ENCODE assay signal across 10 mouse cellular contexts in genomic region chr10:43625578-43625977, GRCm38 (mm10). TPM values are rescaled to one million over a fixed set of nuclear protein-coding genes. Genes with fewer than 3 reads are reported as not detected.
DNase-seq lines count a peak whose midpoint lies in the region; ATAC-seq and TF ChIP-seq lines count a peak whose summit lies in the region.
"Had no signal": no experiment of that assay in that cellular context is flagged by ENCODE, and none has a peak within 500 bp of the region (broad histone marks: within the 10 kb centered on the region; RNA-seq: fewer than 3 reads in every experiment).

No protein-coding gene starts in this region.

- no peak overlapping the region for H3K9ac ChIP-seq in neural tube, embryonic 12.5 days
- no peak overlapping the region for H3K9ac ChIP-seq in hindbrain, postnatal 0 days (replicated peaks; ENCODE audit: low read length)
- H3K9ac ChIP-seq in liver, embryonic 14.5 days (replicated peaks) = peak overlapping the region; percentile 57

- DNase-seq in neural tube, embryonic 10.5 days (ENCODE audit: extremely low spot score, low spot score) = no peak
- DNase-seq in hindbrain, postnatal 0 days (ENCODE audit: low spot score) = no peak
- DNase-seq in liver, embryonic 14.5 days (ENCODE audit: low read depth in 3 of 3, low spot score in 3 of 3) = peak; percentile 83 to 90 (median 87)
- no peak for DNase-seq in kidney, adult 11 months
- DNase-seq in embryo, embryonic 11 days = no peak
- no peak for DNase-seq in ovary, postnatal 10 days (ENCODE audit: low spot score)
- DNase-seq: gastrocnemius, postnatal 36 days had no signal

- no peak overlapping the region for H3K4me3 ChIP-seq in neural tube, embryonic 12.5 days
- H3K4me3 ChIP-seq in hindbrain, postnatal 0 days (ENCODE audit: low read length) = no peak overlapping the region
- no peak overlapping the region for H3K4me3 ChIP-seq in liver, embryonic 14.5 days (ENCODE audit: insufficient read depth in 1 of 2, low read depth in 2 of 2, low read length in 2 of 2)
- H3K4me3 ChIP-seq: left cerebral cortex, adult 2 months had no signal

- no peak for TF ChIP-seq CTCF in hindbrain, postnatal 0 days (IDR thresholded peaks at IDR 0.05; ENCODE audit: low read depth)
- TF ChIP-seq CTCF in liver, embryonic 14.5 days (IDR thresholded peaks at IDR 0.05; ENCODE audit: low read depth) = no peak

- 64% methylated on average over 2 of the region's 2 CpGs for WGBS in neural tube, embryonic 12.5 days
- WGBS in hindbrain, postnatal 0 days = 45% methylated on average over 2 of the region's 2 CpGs
- WGBS in liver, embryonic 14.5 days (ENCODE audit: insufficient replicate concordance) = 32% methylated on average over 2 of the region's 2 CpGs

- no peaks in the 10 kb centered on the region for H3K9me3 ChIP-seq in neural tube, embryonic 12.5 days
- H3K9me3 ChIP-seq in hindbrain, postnatal 0 days (ENCODE audit: low read length) = no peaks in the 10 kb centered on the region
- H3K9me3 ChIP-seq in liver, embryonic 14.5 days (ENCODE audit: control insufficient read depth, low read length) = peaks cover 5% of the 10 kb centered on the region

- 0 out of 2 replicates have a peak, but pooled peaks have one; percentile 25 for ATAC-seq in neural tube, embryonic 12.5 days (ENCODE audit: low FRiP score, low read depth)
- ATAC-seq in hindbrain, postnatal 0 days = peak; percentile 62
- peak; percentile 93 for ATAC-seq in liver, embryonic 14.5 days (ENCODE audit: insufficient read depth)

- no peak overlapping the region for H3K4me2 ChIP-seq in neural tube, embryonic 12.5 days (replicated peaks)
- H3K4me2 ChIP-seq in hindbrain, postnatal 0 days (ENCODE audit: low read depth, low read length) = no peak overlapping the region
- peak overlapping the region; percentile 40 for H3K4me2 ChIP-seq in liver, embryonic 14.5 days (ENCODE audit: low read depth)

- no peak overlapping the region for H3K27ac ChIP-seq in neural tube, embryonic 12.5 days
- H3K27ac ChIP-seq in hindbrain, postnatal 0 days = 0 out of 2 replicates have a peak overlapping the region, but pooled peaks have one; percentile 11
- peak overlapping the region; percentile 91 for H3K27ac ChIP-seq in liver, embryonic 14.5 days
- H3K27ac ChIP-seq: kidney, postnatal 0 days; left cerebral cortex, adult 2 months had no signal

- no peaks in the 10 kb centered on the region for H3K27me3 ChIP-seq in neural tube, embryonic 12.5 days (replicated peaks)
- H3K27me3 ChIP-seq in hindbrain, postnatal 0 days (ENCODE audit: insufficient read depth, low read length) = no peaks in the 10 kb centered on the region
- H3K27me3 ChIP-seq in liver, embryonic 14.5 days (ENCODE audit: control insufficient read depth, insufficient read depth, low read length) = no peaks in the 10 kb centered on the region

- peak; percentile 100 for TF ChIP-seq EP300 in liver, embryonic 14.5 days (IDR thresholded peaks at IDR 0.05; ENCODE audit: low read depth)

- no peaks in the 10 kb centered on the region; the same call in 1 of the 2 replicates for H3K4me1 ChIP-seq in neural tube, embryonic 12.5 days
- H3K4me1 ChIP-seq in hindbrain, postnatal 0 days (ENCODE audit: insufficient read depth, low read length) = no peaks in the 10 kb centered on the region; the same call in 1 of the 2 replicates
- H3K4me1 ChIP-seq in liver, embryonic 14.5 days (replicated peaks; ENCODE audit: control insufficient read depth in 2 of 2, insufficient read depth in 2 of 2, low read length in 1 of 2) = peaks cover 62 to 72% of the 10 kb centered on the region in 2 experiments

- H3K36me3 ChIP-seq in neural tube, embryonic 12.5 days = no peaks in the 10 kb centered on the region
- H3K36me3 ChIP-seq in hindbrain, postnatal 0 days (ENCODE audit: insufficient read depth, low read length) = no peaks in the 10 kb centered on the region
- H3K36me3 ChIP-seq in liver, embryonic 14.5 days (replicated peaks; ENCODE audit: control insufficient read depth, insufficient read depth, low read depth) = peaks cover 8% of the 10 kb centered on the region

RNA-seq across cellular contexts. Expression of gene Cd24a, which starts 47.5 kb away (rescaled TPM):
- 782 and 795 TPM in 2 replicates for polyA plus RNA-seq in neural tube, embryonic 12.5 days (2016; fragmentation: Nextera tagmentation; extraction: Ambion mirVana)
- total RNA-seq in hindbrain, postnatal 0 days (2014; rRNA removed) = 322 and 324 TPM in 2 replicates
- 258 and 286 TPM in 2 replicates for polyA plus RNA-seq in hindbrain, postnatal 0 days (2015; fragmentation: Nextera tagmentation; extraction: Ambion mirVana)
- polyA plus RNA-seq in liver, embryonic 14.5 days (2012; rRNA removed) = 977 and 1,014 TPM in 2 replicates
- 1,175 and 1,210 TPM in 2 replicates for polyA plus RNA-seq in liver, embryonic 14.5 days (2014; fragmentation: Nextera tagmentation; extraction: Ambion mirVana)

Comparison
In these comparisons a context has a peak if more than half of its experiments do, and no peak if none do; other contexts are left out.
1. ATAC-seq: peak in every context shown above with its lines; median percentile 93 in liver, embryonic 14.5 days; 62 in hindbrain, postnatal 0 days; 25 in neural tube, embryonic 12.5 days.
2. DNase-seq: peak in liver, embryonic 14.5 days (3 of 3); none in neural tube, embryonic 10.5 days (single experiment), hindbrain, postnatal 0 days (single experiment), kidney, adult 11 months (single experiment), embryo, embryonic 11 days (single experiment) and ovary, postnatal 10 days (single experiment).